Mouse (Mus musculus): ENCODE results near the gene Kptn.

GRCm38 (mm10) chr7:16175542-16175931, 55.8 kb downstream of the Kptn start:
- no peak for TF ChIP-seq POLR2A (IDR thresholded peaks at IDR 0.05; ENCODE audit: low read depth, low read length)
- no peak for TF ChIP-seq CTCF (conservative IDR thresholded peaks at IDR 0.05; ENCODE audit: insufficient read depth, insufficient read length, low read depth, low read length)
